Mouse (Mus musculus): Measurements from ENCODE around the gene Nck2.

- TF ChIP-seq MYOD1 (IDR thresholded peaks at IDR 0.05; ENCODE audit: control insufficient read depth in 1 of 3, insufficient read length in 2 of 3, low read depth in 2 of 3) (no peak), TCF3 (IDR thresholded peaks at IDR 0.05; ENCODE audit: insufficient read length, low read depth) (no peak), MAX (IDR thresholded peaks at IDR 0.05; ENCODE audit: low read depth) (no peak), POLR2A (IDR thresholded peaks at IDR 0.05; ENCODE audit: insufficient read length, low read depth) (no peak), TCF12 (IDR thresholded peaks at IDR 0.05; ENCODE audit: insufficient read depth, poor library complexity, severe bottlenecking) (no peak), CEBPB (IDR thresholded peaks at IDR 0.05; ENCODE audit: insufficient read depth, poor library complexity, severe bottlenecking) (no peak), USF1 (IDR thresholded peaks at IDR 0.05; ENCODE audit: low read depth) (no peak), E2F4 (IDR thresholded peaks at IDR 0.05; ENCODE audit: insufficient read depth) (no peak)
These were observed 53.6 kb downstream of the Nck2 start for GRCm38 (mm10) chr1:43497951-43498350.

Measured in myocyte (in vitro differentiated cells).